Mouse (Mus musculus) MEL (cell line): ENCODE measurements around the gene Aspscr1. TPM values are rescaled to one million over a fixed set of nuclear protein-coding genes. Genes with fewer than 3 reads are reported as not detected.
A peak's percentile ranks its signal among the peaks of the same experiment; 100 is the strongest.

ENCODE experiments used
- DNase-seq: peaks from one replicate; pipeline ENCODE4 v3.0.0; 2011; ENCODE audit warnings: low read depth, low spot score
- H3K27ac ChIP-seq: 2 replicates; pipeline ENCODE4 v1.5.1; 2012; ENCODE audit warnings: low read depth, mild to moderate bottlenecking, control low read depth, low read length, moderate library complexity; ENCODE audit not compliant: control insufficient read depth
- H3K27me3 ChIP-seq, 2 experiments: fragments of 150-350 bp in 1 of 2; sonication (generic) in 1 of 2; 2 replicates each; pipeline ENCODE4 v1.6.1; 2012; ENCODE audit warnings: low read length in 2 of 2, mild to moderate bottlenecking in 2 of 2, improper control_type of control experiment in 1 of 2, moderate library complexity in 1 of 2; ENCODE audit not compliant: insufficient read depth in 2 of 2, control insufficient read depth in 1 of 2
- H3K36me3 ChIP-seq, 2 experiments: 2 replicates each; pipeline ENCODE4 v1.6.1; 2012 to 2014; ENCODE audit warnings: low read length in 2 of 2, improper control_type of control experiment in 1 of 2, inconsistent platforms in 1 of 2, mild to moderate bottlenecking in 1 of 2; ENCODE audit not compliant: insufficient read depth in 2 of 2, control insufficient read depth in 1 of 2
- H3K4me1 ChIP-seq, 2 experiments: fragments of 150-350 bp in 1 of 2; sonication (generic) in 1 of 2; 2 replicates each; pipeline ENCODE4 v1.6.1; 2012; ENCODE audit warnings: low read length in 2 of 2, improper control_type of control experiment in 1 of 2, mild to moderate bottlenecking in 1 of 2; ENCODE audit not compliant: insufficient read depth in 2 of 2, control insufficient read depth in 1 of 2
- H3K4me3 ChIP-seq, 2 experiments: fragments of 150-350 bp in 1 of 2; sonication (generic) in 1 of 2; 2 replicates each; pipeline ENCODE4 v1.5.1; 2012; ENCODE audit warnings: low read depth in 2 of 2, low read length in 2 of 2, mild to moderate bottlenecking in 2 of 2, moderate library complexity in 2 of 2, control low read depth in 1 of 2, improper control_type of control experiment in 1 of 2; ENCODE audit not compliant: control insufficient read depth in 1 of 2, insufficient read depth in 1 of 2
- H3K79me2 ChIP-seq: 2 replicates; pipeline ENCODE4 v1.6.1; 2012; ENCODE audit warnings: mild to moderate bottlenecking, low read length, moderate library complexity; ENCODE audit not compliant: control insufficient read depth, poor library complexity, insufficient read depth
- H3K9ac ChIP-seq: 2 replicates; pipeline ENCODE4 v1.6.1; 2012; ENCODE audit warnings: low read depth, mild to moderate bottlenecking, control low read depth, low read length, moderate library complexity; ENCODE audit not compliant: control insufficient read depth, poor library complexity, severe bottlenecking
- H3K9me3 ChIP-seq: fragments of 150-350 bp; sonication (generic); replicated peaks from 2 replicates; pipeline ENCODE4 v1.6.1; 2012; ENCODE audit warnings: mild to moderate bottlenecking, low read length, improper control_type of control experiment, moderate library complexity; ENCODE audit not compliant: insufficient read depth
- BHLHE40 ChIP-seq: IDR thresholded peaks from 2 replicates; pipeline ENCODE4 v1.6.1; 2012; ENCODE audit warnings: low read depth, mild to moderate bottlenecking, inconsistent platforms, low read length, improper control_type of control experiment, borderline replicate concordance
- CHD1 ChIP-seq: IDR thresholded peaks from 2 replicates; pipeline ENCODE4 v1.6.1; 2012; ENCODE audit warnings: low read depth, mild to moderate bottlenecking, inconsistent platforms, low read length, improper control_type of control experiment
- CHD2 ChIP-seq: IDR thresholded peaks from 2 replicates; pipeline ENCODE4 v1.6.1; 2011; ENCODE audit warnings: low read length, improper control_type of control experiment
- GABPA ChIP-seq: IDR thresholded peaks from 2 replicates; pipeline ENCODE4 v1.6.1; 2012; ENCODE audit warnings: low read depth, mild to moderate bottlenecking, inconsistent platforms, low read length, improper control_type of control experiment, moderate library complexity
- GATA1 ChIP-seq: IDR thresholded peaks from 2 replicates; pipeline ENCODE4 v1.6.1; 2011; ENCODE audit warnings: low read depth, low read length, improper control_type of control experiment
- HCFC1 ChIP-seq: IDR thresholded peaks from 2 replicates; pipeline ENCODE4 v1.6.1; 2012; ENCODE audit warnings: low read depth, mild to moderate bottlenecking, inconsistent platforms, low read length, improper control_type of control experiment, moderate library complexity
- JUND ChIP-seq: IDR thresholded peaks from 2 replicates; pipeline ENCODE4 v1.6.1; 2011; ENCODE audit warnings: low read depth, mild to moderate bottlenecking, improper control_type of control experiment, low read length
- MAX ChIP-seq: IDR thresholded peaks from 2 replicates; pipeline ENCODE4 v1.6.1; 2011; ENCODE audit warnings: low read length, improper control_type of control experiment
- MAZ ChIP-seq: IDR thresholded peaks from 2 replicates; pipeline ENCODE4 v1.6.1; 2012; ENCODE audit warnings: low read depth, mild to moderate bottlenecking, inconsistent platforms, low read length, improper control_type of control experiment
- MEF2A ChIP-seq: IDR thresholded peaks from 2 replicates; pipeline ENCODE4 v1.6.1; 2014; ENCODE audit warnings: low read depth, mild to moderate bottlenecking, inconsistent platforms, low read length, improper control_type of control experiment; ENCODE audit not compliant: poor library complexity, insufficient replicate concordance, severe bottlenecking; ENCODE audit errors: extremely low read depth
- NELFE ChIP-seq: IDR thresholded peaks from 2 replicates; pipeline ENCODE4 v1.6.1; 2011; ENCODE audit warnings: low read depth, low read length, improper control_type of control experiment
- NRF1 ChIP-seq: IDR thresholded peaks from 2 replicates; pipeline ENCODE4 v1.6.1; 2014; ENCODE audit warnings: low read depth, mild to moderate bottlenecking, inconsistent platforms, low read length, improper control_type of control experiment, moderate library complexity; ENCODE audit not compliant: poor library complexity, insufficient read depth, severe bottlenecking
- POLR2A ChIP-seq, 2 experiments: IDR thresholded peaks; 2 replicates each; pipeline ENCODE4 v1.6.1; 2011 to 2012; ENCODE audit warnings: low read length in 2 of 2, mild to moderate bottlenecking in 2 of 2, control low read depth in 1 of 2, improper control_type of control experiment in 1 of 2, low read depth in 1 of 2, moderate library complexity in 1 of 2; ENCODE audit not compliant: control insufficient read depth in 1 of 2, insufficient read depth in 1 of 2, poor library complexity in 1 of 2
- POLR2AphosphoS2 ChIP-seq: IDR thresholded peaks from 2 replicates; pipeline ENCODE4 v1.6.1; 2011; ENCODE audit warnings: low read length, improper control_type of control experiment
- RAD21 ChIP-seq: IDR thresholded peaks from 2 replicates; pipeline ENCODE4 v1.6.1; 2011; ENCODE audit warnings: mild to moderate bottlenecking, low read depth, low read length, improper control_type of control experiment
- SMC3 ChIP-seq: IDR thresholded peaks from 2 replicates; pipeline ENCODE4 v1.6.1; 2011; ENCODE audit warnings: low read depth, low read length, improper control_type of control experiment
- TAL1 ChIP-seq: IDR thresholded peaks from 2 replicates; pipeline ENCODE4 v1.6.1; 2012; ENCODE audit warnings: mild to moderate bottlenecking, inconsistent platforms, low read length, moderate library complexity, mixed read lengths
- ZMIZ1 ChIP-seq: IDR thresholded peaks from 2 replicates; pipeline ENCODE4 v1.6.1; 2012; ENCODE audit warnings: low read depth, mild to moderate bottlenecking, inconsistent platforms, low read length, improper control_type of control experiment, moderate library complexity
- ZNF384 ChIP-seq: IDR thresholded peaks from 2 replicates; pipeline ENCODE4 v1.6.1; 2012; ENCODE audit warnings: low read depth, mild to moderate bottlenecking, inconsistent platforms, low read length, improper control_type of control experiment
- polyA plus RNA-seq, 2 experiments: library from polyadenylated mRNA; stranded (reverse) in 1 of 2; unstranded in 1 of 2; fragments of >175 nt in 1 of 2; fragments of >200 nt in 1 of 2; gene quantifications; 2 replicates each; pipeline versions ENCODE4 v1.2.1 to v1.2.4; 2012; ENCODE audit warnings: low replicate concordance in 2 of 2, low read depth in 1 of 2; ENCODE audit not compliant: insufficient read length in 2 of 2, insufficient read depth in 1 of 2, missing spikeins in 1 of 2
- total RNA-seq: library from RNA; depleted of rRNA; stranded (reverse); fragments of 300-350 nt; gene quantifications from 2 replicates; pipeline ENCODE4 v1.2.3, GENCODE M21; 2012

Aspscr1 gene
- total and polyA plus RNA-seq, 3 experiments = 36.2 to 72.5 TPM; not detected in 1

GRCm38 (mm10) chr11:120624680-120625111, 48.1 kb upstream of the Aspscr1 start (continued):
- TF ChIP-seq GATA1 (no peak), JUND (no peak), TAL1 (no peak), NELFE (peak; percentile 86), BHLHE40 (no peak), MAX (peak; percentile 61; the same call in 1 of the 2 replicates), RAD21 (no peak)

GRCm38 (mm10) chr11:120625152-120625775, 47.5 kb upstream of the Aspscr1 start, which contains the start of gene Sirt7:
Gene Sirt7, minus strand, starts transcription at chr11:120625240.
- no peaks in the 10 kb centered on the region for H3K9me3 ChIP-seq
- TF ChIP-seq MAZ (0 out of 2 replicates have a peak, but pooled peaks have one; percentile 13), POLR2A (IDR thresholded peaks at IDR 0.05; ENCODE audit: control insufficient read depth in 1 of 2, insufficient read depth in 1 of 2, low read depth in 1 of 2, low read length in 2 of 2, poor library complexity in 1 of 2) (peak in 1 of 2 experiments; percentile 15; a peak in 1 of 4 replicates), POLR2AphosphoS2 (peak; percentile 62), SMC3 (no peak), ZMIZ1 (peak; percentile 37; the same call in 1 of the 2 replicates), CHD2 (no peak), CHD1 (0 out of 2 replicates have a peak, but pooled peaks have one; percentile 45), MEF2A (no peak)
- H3K4me3 ChIP-seq = peak within 1 kb of the TSS; percentile 82 to 93
- H3K4me1 ChIP-seq = peaks cover 4 to 19% of the 10 kb centered on the region in 2 experiments
- H3K9ac ChIP-seq = peak within 1 kb of the TSS; percentile 92
- peaks cover 3 to 17% of the 10 kb centered on the region in 2 experiments for H3K36me3 ChIP-seq
- no peak for DNase-seq
- H3K27me3 ChIP-seq = no peaks in the 10 kb centered on the region
- peaks cover 41% of the 10 kb centered on the region for H3K79me2 ChIP-seq
- H3K27ac ChIP-seq = peak within 1 kb of the TSS; percentile 54

- TF ChIP-seq ZNF384 (no peak), HCFC1 (no peak), NRF1 (no peak), GABPA (no peak), POLR2A (IDR thresholded peaks at IDR 0.05; ENCODE audit: control insufficient read depth in 1 of 2, insufficient read depth in 1 of 2, low read depth in 1 of 2, low read length in 2 of 2, poor library complexity in 1 of 2) (peak in 1 of 2 experiments; percentile 40; a peak in 2 of 4 replicates)
- Histone ChIP-seq H3K4me3 (no peak overlapping the region), H3K27me3 (no peaks in the 10 kb centered on the region), H3K9me3 (no peaks in the 10 kb centered on the region), H3K36me3 (peaks cover 3 to 31% of the 10 kb centered on the region in 2 experiments), H3K4me1 (peaks cover 18 to 35% of the 10 kb centered on the region in 2 experiments), H3K79me2 (peaks cover 58% of the 10 kb centered on the region), H3K27ac (no peak overlapping the region), H3K9ac (no peak overlapping the region)
- no peak for DNase-seq
Observed at GRCm38 (mm10) chr11:120626785-120627467, 45.8 kb upstream of the Aspscr1 start.
